Comparison of ENCODE assay signal across 10 mouse cellular contexts in the genomic region with DNA sequence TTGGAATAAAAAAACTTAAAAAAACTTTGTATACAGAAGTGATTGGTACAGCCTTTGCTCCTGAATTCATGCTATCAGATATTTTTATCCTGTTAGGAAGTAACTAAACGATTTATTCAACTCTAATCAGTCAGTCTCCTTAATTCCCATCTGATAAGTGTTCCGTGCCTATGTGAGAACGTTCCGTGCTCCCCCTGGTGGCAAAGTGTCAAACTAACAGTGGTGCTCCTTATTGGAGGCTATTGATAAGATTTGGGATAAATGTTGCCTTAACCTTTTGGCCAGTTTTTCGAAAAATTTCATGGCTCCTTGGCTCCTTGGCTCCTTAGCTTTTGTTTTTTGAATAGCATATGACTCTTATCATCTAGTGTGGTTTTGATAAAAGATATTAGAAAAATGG.
A peak's percentile ranks its signal among the peaks of the same experiment; 100 is the strongest.
DNase-seq lines count a peak whose midpoint lies in the region; ATAC-seq and TF ChIP-seq lines count a peak whose summit lies in the region.
"Had no signal": no experiment of that assay in that cellular context is flagged by ENCODE, and none has a peak within 500 bp of the region (broad histone marks: within the 10 kb centered on the region; RNA-seq: fewer than 3 reads in every experiment).

No protein-coding gene starts in this region.

- intact Hi-C loops in heart, postnatal 36 days (cut with DNase I) = loop anchor here (1.0 to 2.0 kb wide), 2 partner anchors 49 to 148 kb away; no protein-coding TSS in a partner anchor
- intact Hi-C loops in left cerebral cortex, postnatal 36 days (cut with DNase I) = loop anchor here (2.0 kb wide), 1 partner anchor 147 kb away; no protein-coding TSS in a partner anchor

- H3K4me1 ChIP-seq in kidney, adult 2 months (ENCODE audit: control insufficient read depth, insufficient read depth, low read length) = no peaks in the 10 kb centered on the region
- H3K4me1 ChIP-seq in kidney, embryonic 14.5 days (ENCODE audit: control insufficient read depth, insufficient read depth, low read length) = no peaks in the 10 kb centered on the region
- H3K4me1 ChIP-seq in cortical plate, adult 2 months (ENCODE audit: control insufficient read depth, insufficient read depth, low read length) = no peaks in the 10 kb centered on the region
- H3K4me1 ChIP-seq: embryonic facial prominence, embryonic 15.5 days; midbrain, embryonic 12.5 days had no signal

- no peak overlapping the region for H3K4me2 ChIP-seq in kidney, embryonic 14.5 days (replicated peaks; ENCODE audit: low read depth, low read length)
- H3K4me2 ChIP-seq: embryonic facial prominence, embryonic 15.5 days; midbrain, embryonic 12.5 days had no signal

- no peak for ATAC-seq in kidney, embryonic 14.5 days (ENCODE audit: low FRiP score, low TSS enrichment)
- peak; percentile 65 for ATAC-seq in activated CD4-positive, CD25-positive, alpha-beta regulatory T cell, adult 4 months

- no peak overlapping the region for H3K27ac ChIP-seq in kidney, adult 2 months (ENCODE audit: insufficient read depth, low read depth, low read length)
- H3K27ac ChIP-seq in kidney, embryonic 14.5 days (ENCODE audit: low read depth, low read length) = no peak overlapping the region
- no peak overlapping the region for H3K27ac ChIP-seq in cortical plate, adult 2 months (ENCODE audit: insufficient read depth, low read length)
- H3K27ac ChIP-seq: embryonic facial prominence, embryonic 15.5 days; midbrain, embryonic 12.5 days had no signal

- H3K4me3 ChIP-seq in kidney, adult 2 months (ENCODE audit: insufficient read depth, low read depth, low read length) = no peak overlapping the region
- H3K4me3 ChIP-seq in kidney, embryonic 14.5 days (ENCODE audit: low read length) = no peak overlapping the region
- H3K4me3 ChIP-seq in cortical plate, adult 2 months (ENCODE audit: insufficient read depth, low read length) = no peak overlapping the region
- H3K4me3 ChIP-seq: embryonic facial prominence, embryonic 15.5 days; midbrain, embryonic 12.5 days had no signal

- H3K27me3 ChIP-seq in kidney, adult 2 months (replicated peaks; ENCODE audit: control insufficient read depth, insufficient read depth, low read length) = no peaks in the 10 kb centered on the region
- peaks cover 5% of the 10 kb centered on the region; the same call in 1 of the 2 replicates for H3K27me3 ChIP-seq in kidney, embryonic 14.5 days (ENCODE audit: control insufficient read depth, insufficient read depth, low read length)
- H3K27me3 ChIP-seq: embryonic facial prominence, embryonic 15.5 days had no signal

- no peak overlapping the region for H3K9ac ChIP-seq in kidney, embryonic 14.5 days (ENCODE audit: low read depth, low read length)
- H3K9ac ChIP-seq: embryonic facial prominence, embryonic 15.5 days; midbrain, embryonic 12.5 days had no signal

- 4% methylated on average over 5 of the region's 5 CpGs for WGBS in kidney, adult 2 months
- 14% methylated on average over 5 of the region's 5 CpGs for WGBS in kidney, embryonic 14.5 days

- peak; percentile 64 for DNase-seq in kidney, adult 2 months
- DNase-seq in heart, postnatal 36 days = peak; percentile 33 to 60
- DNase-seq in left cerebral cortex, postnatal 36 days (ENCODE audit: low spot score in 2 of 2) = peak; percentile 5 to 9
- peak; percentile 30 for DNase-seq in ovary, postnatal 14 days (ENCODE audit: low spot score)
- DNase-seq in thymus, postnatal 4 days = peak; percentile 75

- TF ChIP-seq POLR2A in kidney, adult 2 months (IDR thresholded peaks at IDR 0.05; ENCODE audit: low read depth, low read length) = no peak
- no peak for TF ChIP-seq POLR2A in cortical plate, adult 2 months (IDR thresholded peaks at IDR 0.05; ENCODE audit: extremely low read depth, insufficient read depth, low read length)

- H3K36me3 ChIP-seq in kidney, adult 2 months (ENCODE audit: control insufficient read depth, insufficient read depth, low read length) = no peaks in the 10 kb centered on the region
- no peaks in the 10 kb centered on the region for H3K36me3 ChIP-seq in kidney, embryonic 14.5 days (ENCODE audit: control insufficient read depth, insufficient read depth, low read length)
- H3K36me3 ChIP-seq: embryonic facial prominence, embryonic 15.5 days; midbrain, embryonic 12.5 days had no signal

- no peaks in the 10 kb centered on the region for H3K9me3 ChIP-seq in kidney, embryonic 14.5 days (ENCODE audit: control insufficient read depth, low read length)
- H3K9me3 ChIP-seq: embryonic facial prominence, embryonic 15.5 days; midbrain, embryonic 12.5 days had no signal

- peak; percentile 62 for TF ChIP-seq CTCF in kidney, adult 2 months (conservative IDR thresholded peaks at IDR 0.05; ENCODE audit: insufficient read depth, insufficient read length, low read depth, low read length)
- peak; percentile 53 for TF ChIP-seq CTCF in cortical plate, adult 2 months (IDR thresholded peaks at IDR 0.05; ENCODE audit: extremely low read depth, insufficient read depth, low read length)

Comparison
In these comparisons a context has a peak if more than half of its experiments do, and no peak if none do; other contexts are left out.
1. DNase-seq: peak in every context shown above with its lines; median percentile 75 in thymus, postnatal 4 days; 64 in kidney, adult 2 months; 46 in heart, postnatal 36 days; 30 in ovary, postnatal 14 days; 7 in left cerebral cortex, postnatal 36 days.